Mouse (Mus musculus): ENCODE results near the gene Pfdn2. TPM values are rescaled to one million over a fixed set of nuclear protein-coding genes. Genes with fewer than 3 reads are reported as not detected.
"Not testable (repeated sequence)": the region's sequence is repeated elsewhere in the genome, so short reads cannot be mapped to it uniquely, and the experiment has no call there.

Gene Pfdn2
- total RNA-seq (2021), result 100 to 1,000 TPM; 104 to 113 TPM
- long read RNA-seq, experiment 1, transcript Pfdn2-202 (4 exons, 1,735 nt), result major isoform, 36 of 41 reads
- long read RNA-seq, experiment 1, partial matches to known transcripts, result 1 of 41 reads
- long read RNA-seq, experiment 1, other reads (novel, unspliced or antisense), result 2 of 41 reads
- long read RNA-seq, experiment 2, transcript Pfdn2-202 (4 exons, 1,735 nt), result major isoform, 33 of 34 reads
- long read RNA-seq, experiment 2, partial matches to known transcripts, result 0 of 34 reads
- long read RNA-seq, experiment 2, other reads (novel, unspliced or antisense), result 0 of 34 reads

GRCm38 (mm10) chr1:171345225-171346094 lies at the start of gene Pfdn2, which contains the start of gene Nit1:
Gene Pfdn2 (plus strand): TSS chr1:171345670.
Gene Nit1 (minus strand): TSS chr1:171345646.
- peak; percentile 88 for DNase-seq

GRCm38 (mm10) chr1:171298226-171298625 lies 47.2 kb upstream of the Pfdn2 start:
- no peak for DNase-seq

GRCm38 (mm10) chr1:171306157-171306556 lies 39.3 kb upstream of the Pfdn2 start:
- not testable (repeated sequence) for DNase-seq

GRCm38 (mm10) chr1:171309321-171309720 lies 36.1 kb upstream of the Pfdn2 start:
- no peak for DNase-seq

GRCm38 (mm10) chr1:171319748-171320147 lies 25.7 kb upstream of the Pfdn2 start:
- DNase-seq, result no peak

- DNase-seq, result no peak
Measured at GRCm38 (mm10) chr1:171320151-171320550, 25.3 kb upstream of the Pfdn2 start.

GRCm38 (mm10) chr1:171321415-171321814 lies 24.1 kb upstream of the Pfdn2 start:
- no peak for DNase-seq

- DNase-seq, result no peak
Measured at GRCm38 (mm10) chr1:171322012-171322411, 23.5 kb upstream of the Pfdn2 start.

GRCm38 (mm10) chr1:171325571-171325970 lies 19.9 kb upstream of the Pfdn2 start:
- no peak for DNase-seq

GRCm38 (mm10) chr1:171326588-171326987 lies 18.9 kb upstream of the Pfdn2 start:
- DNase-seq, result not testable (repeated sequence)

GRCm38 (mm10) chr1:171328244-171328643 lies 17.2 kb upstream of the Pfdn2 start:
- no peak for DNase-seq

GRCm38 (mm10) chr1:171328839-171329432 lies 16.5 kb upstream of the Pfdn2 start, which contains the start of gene Dedd:
Gene Dedd (plus strand): TSS chr1:171329145.
- peak; percentile 81 for DNase-seq

GRCm38 (mm10) chr1:171329433-171330215 lies 15.8 kb upstream of the Pfdn2 start:
- peak; percentile 83 for DNase-seq

GRCm38 (mm10) chr1:171330216-171330560 lies 15.3 kb upstream of the Pfdn2 start:
- DNase-seq, result no peak

- no peak for DNase-seq
Measured at GRCm38 (mm10) chr1:171342262-171343207, 2.9 kb upstream of the Pfdn2 start.

- DNase-seq, result peak; percentile 44
Measured at GRCm38 (mm10) chr1:171343922-171344677, 1.4 kb upstream of the Pfdn2 start.

- no peak for DNase-seq
Measured at GRCm38 (mm10) chr1:171344715-171345114, 755 bp upstream of the Pfdn2 start.

GRCm38 (mm10) chr1:171346095-171346450 lies 603 bp downstream of the Pfdn2 start:
- DNase-seq, result no peak

- DNase-seq, result peak; percentile 28
Measured at GRCm38 (mm10) chr1:171348665-171349064, 3.2 kb downstream of the Pfdn2 start.

- DNase-seq, result no peak
Measured at GRCm38 (mm10) chr1:171349210-171349609, 3.7 kb downstream of the Pfdn2 start.

Data from gastrocnemius, postnatal 10 days (tissue).